7 mouse cellular contexts compared by ENCODE assay signal in the genomic region with DNA sequence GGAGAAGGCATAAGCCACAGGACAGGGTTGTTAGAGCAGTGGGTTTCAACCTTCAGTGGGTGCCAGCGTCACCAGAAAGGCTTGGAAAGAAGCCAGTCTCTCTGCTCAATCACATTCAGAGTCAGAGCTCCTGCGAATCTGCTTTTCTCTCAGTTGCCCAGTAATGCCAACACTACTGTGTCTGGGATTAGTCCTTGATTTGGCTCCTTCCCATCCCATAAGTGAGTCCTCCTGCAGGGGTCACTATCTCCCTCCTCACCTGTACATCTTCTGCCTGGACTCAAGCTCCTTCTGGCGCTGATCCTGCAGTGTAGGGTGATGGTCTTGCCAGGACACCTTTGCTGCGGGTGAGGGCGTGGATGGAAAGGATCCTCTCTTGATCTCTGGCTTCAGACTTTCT. TPM values are rescaled to one million over a fixed set of nuclear protein-coding genes. Genes with fewer than 3 reads are reported as not detected.
A peak's percentile ranks its signal among the peaks of the same experiment; 100 is the strongest.
DNase-seq lines count a peak whose midpoint lies in the region; ATAC-seq and TF ChIP-seq lines count a peak whose summit lies in the region.

No protein-coding gene starts in this region.

- no peak for TF ChIP-seq POLR2A in lung, adult 2 months (IDR thresholded peaks at IDR 0.05; ENCODE audit: borderline replicate concordance, extremely low read depth, low read depth, low read length)

- no peaks in the 10 kb centered on the region; the same call in 1 of the 2 replicates for H3K4me1 ChIP-seq in embryonic facial prominence, embryonic 11.5 days (ENCODE audit: control insufficient read depth, insufficient read depth, low read length)
- H3K4me1 ChIP-seq in intestine, embryonic 15.5 days (replicated peaks) = 0 out of 2 replicates have a peak, but pooled peaks cover 4% of the 10 kb centered on the region
- no peaks in the 10 kb centered on the region; the same call in 1 of the 2 replicates for H3K4me1 ChIP-seq in lung, adult 2 months (ENCODE audit: control insufficient read depth, insufficient read depth, low read length)

- peak; percentile 8 for DNase-seq in 3T3-L1 (ENCODE audit: low read depth, low spot score)
- peak; percentile 39 for DNase-seq in 416B (ENCODE audit: low read depth)
- DNase-seq in embryonic facial prominence, embryonic 11.5 days (ENCODE audit: low spot score) = no peak
- peak; percentile 37 for DNase-seq in retina, postnatal 7 days (ENCODE audit: low read depth, low spot score)
- no peak for DNase-seq in layer of hippocampus, adult 9-10 months (ENCODE audit: low spot score)
- no peak for DNase-seq in lung, adult 2 months

- no peak overlapping the region for H3K27ac ChIP-seq in embryonic facial prominence, embryonic 11.5 days (replicated peaks; ENCODE audit: low read depth, low read length)
- H3K27ac ChIP-seq in intestine, embryonic 15.5 days = no peak overlapping the region

- TF ChIP-seq CTCF in lung, adult 2 months (IDR thresholded peaks at IDR 0.05; ENCODE audit: insufficient read depth, low read length) = no peak

- H3K27me3 ChIP-seq in embryonic facial prominence, embryonic 11.5 days (ENCODE audit: control insufficient read depth, insufficient read depth, low read length) = peaks cover 21% of the 10 kb centered on the region
- peaks cover 16% of the 10 kb centered on the region for H3K27me3 ChIP-seq in intestine, embryonic 15.5 days (replicated peaks)

- no peaks in the 10 kb centered on the region for H3K9me3 ChIP-seq in embryonic facial prominence, embryonic 11.5 days (replicated peaks; ENCODE audit: control insufficient read depth, low read length)
- no peaks in the 10 kb centered on the region for H3K9me3 ChIP-seq in intestine, embryonic 15.5 days

- no peaks in the 10 kb centered on the region for H3K36me3 ChIP-seq in embryonic facial prominence, embryonic 11.5 days (replicated peaks; ENCODE audit: control insufficient read depth, insufficient read depth, low read depth, low read length)
- H3K36me3 ChIP-seq in intestine, embryonic 15.5 days = no peaks in the 10 kb centered on the region

- H3K4me2 ChIP-seq in embryonic facial prominence, embryonic 11.5 days (ENCODE audit: low read depth, low read length) = no peak overlapping the region; the same call in 1 of the 2 replicates
- H3K4me2 ChIP-seq in intestine, embryonic 15.5 days (replicated peaks) = peak overlapping the region; percentile 69

- WGBS in embryonic facial prominence, embryonic 11.5 days = 5% methylated on average over 5 of the region's 5 CpGs
- WGBS in intestine, embryonic 15.5 days = 6% methylated on average over 5 of the region's 5 CpGs
- WGBS in lung, adult 2 months = 9% methylated on average over 5 of the region's 5 CpGs

- H3K9ac ChIP-seq in embryonic facial prominence, embryonic 11.5 days (replicated peaks; ENCODE audit: low read length) = no peak overlapping the region
- H3K9ac ChIP-seq in intestine, embryonic 15.5 days = no peak overlapping the region

- no peak for ATAC-seq in embryonic facial prominence, embryonic 11.5 days (replicated peaks; ENCODE audit: insufficient number of reproducible peaks, low FRiP score, low TSS enrichment, low read depth)
- ATAC-seq in intestine, embryonic 15.5 days = no peak

- peak overlapping the region; percentile 21; the same call in 1 of the 2 replicates for H3K4me3 ChIP-seq in embryonic facial prominence, embryonic 11.5 days (ENCODE audit: low read depth, low read length)
- H3K4me3 ChIP-seq in intestine, embryonic 15.5 days (replicated peaks) = peak overlapping the region; percentile 25; the same call in 1 of the 2 replicates
- no peak overlapping the region for H3K4me3 ChIP-seq in lung, adult 2 months (replicated peaks; ENCODE audit: extremely low read depth, low read depth, low read length)

RNA-seq across cellular contexts. Expression of gene Alox8, which starts 0.9 kb away (rescaled TPM):
- not detected in 2 replicates for polyA plus RNA-seq in embryonic facial prominence, embryonic 11.5 days (2014; fragmentation: Nextera tagmentation; extraction: Ambion mirVana)
- polyA plus RNA-seq in intestine, embryonic 15.5 days (2015; fragmentation: Nextera tagmentation; extraction: Ambion mirVana) = 0.14 and 0.15 TPM in 2 replicates
- not detected in 2 replicates for polyA plus RNA-seq in lung, adult 2 months (2012; rRNA removed)

RNA-seq across cellular contexts. Expression of gene Alox12b, which starts 40.0 kb away (rescaled TPM):
- 0.20 and 0.27 TPM in 2 replicates for polyA plus RNA-seq in embryonic facial prominence, embryonic 11.5 days (2014; fragmentation: Nextera tagmentation; extraction: Ambion mirVana)
- 0.35 and 0.43 TPM in 2 replicates for polyA plus RNA-seq in intestine, embryonic 15.5 days (2015; fragmentation: Nextera tagmentation; extraction: Ambion mirVana)
- polyA plus RNA-seq in lung, adult 2 months (2012; rRNA removed) = 43.9 TPM in 1 of 2 replicates, not detected in the other

RNA-seq across cellular contexts. Expression of gene Gucy2e, which starts 40.1 kb away (rescaled TPM):
- 0.06 TPM in 1 of 2 replicates, not detected in the other for polyA plus RNA-seq in embryonic facial prominence, embryonic 11.5 days (2014; fragmentation: Nextera tagmentation; extraction: Ambion mirVana)
- polyA plus RNA-seq in intestine, embryonic 15.5 days (2015; fragmentation: Nextera tagmentation; extraction: Ambion mirVana) = 0.03 and 0.10 TPM in 2 replicates
- polyA plus RNA-seq in lung, adult 2 months (2012; rRNA removed) = not detected in 2 replicates

Comparison
In these comparisons a context has a peak if more than half of its experiments do, and no peak if none do; other contexts are left out.
1. DNase-seq: peak in 3T3-L1 (single experiment), 416B (single experiment) and retina, postnatal 7 days (single experiment); none in embryonic facial prominence, embryonic 11.5 days (single experiment), layer of hippocampus, adult 9-10 months (single experiment) and lung, adult 2 months (single experiment).